Mouse (Mus musculus) bone marrow macrophage, adult 2 months (primary cell): ENCODE measurements around the gene Slc6a4. TPM values are rescaled to one million over a fixed set of nuclear protein-coding genes. Genes with fewer than 3 reads are reported as not detected.
"Not testable (repeated sequence)": the region's sequence is repeated elsewhere in the genome, so short reads cannot be mapped to it uniquely, and the experiment has no call there.

Source experiments
- H3K27ac ChIP-seq: 2 replicates; pipeline ENCODE4 v1.5.1; 2012; ENCODE audit warnings: low read depth, low read length; ENCODE audit not compliant: insufficient read depth
- H3K4me1 ChIP-seq: 2 replicates; pipeline ENCODE4 v1.6.1; 2012; ENCODE audit warnings: low read length; ENCODE audit not compliant: control insufficient read depth, insufficient read depth
- H3K4me3 ChIP-seq: 2 replicates; pipeline ENCODE4 v1.5.1; 2012; ENCODE audit warnings: mild to moderate bottlenecking, low read length, moderate library complexity; ENCODE audit not compliant: insufficient read depth
- CTCF ChIP-seq: IDR thresholded peaks from 2 replicates; pipeline ENCODE4 v1.5.1; 2012; ENCODE audit warnings: low read depth, mild to moderate bottlenecking, low read length, moderate library complexity
- POLR2A ChIP-seq: IDR thresholded peaks from 2 replicates; pipeline ENCODE4 v1.6.1; 2012; ENCODE audit warnings: mild to moderate bottlenecking, low read depth, low read length, borderline replicate concordance
- polyA plus RNA-seq: library from polyadenylated mRNA; stranded (reverse); fragments of >200 nt; gene quantifications from 2 replicates; pipeline ENCODE4 v1.2.4, GENCODE M21; 2012; ENCODE audit not compliant: missing spikeins, insufficient read depth, insufficient read length

The Slc6a4 gene
- polyA plus RNA-seq, 1 experiment = not detected

DNA sequence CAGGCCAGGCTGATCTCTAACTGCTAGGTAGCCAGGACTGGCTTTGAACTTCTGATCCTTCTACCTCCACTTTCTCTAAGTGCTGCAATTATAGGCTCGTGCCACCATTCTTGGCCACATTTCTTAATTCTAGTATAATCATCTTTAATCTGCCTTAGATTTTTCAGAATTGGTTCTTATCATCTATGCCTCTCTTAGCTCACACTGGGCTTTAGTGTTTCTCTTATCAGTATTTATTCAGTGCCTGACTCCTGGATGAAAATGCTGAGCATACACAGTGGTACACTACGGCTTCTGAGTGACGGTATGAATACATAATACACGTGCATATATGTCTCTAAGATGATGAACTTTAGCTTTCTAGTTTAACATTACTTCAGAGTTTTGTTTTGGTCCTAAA lies 70.4 kb downstream of the Slc6a4 start:
- no peak overlapping the region for H3K27ac ChIP-seq
- TF ChIP-seq POLR2A (no peak), CTCF (no peak)

DNA sequence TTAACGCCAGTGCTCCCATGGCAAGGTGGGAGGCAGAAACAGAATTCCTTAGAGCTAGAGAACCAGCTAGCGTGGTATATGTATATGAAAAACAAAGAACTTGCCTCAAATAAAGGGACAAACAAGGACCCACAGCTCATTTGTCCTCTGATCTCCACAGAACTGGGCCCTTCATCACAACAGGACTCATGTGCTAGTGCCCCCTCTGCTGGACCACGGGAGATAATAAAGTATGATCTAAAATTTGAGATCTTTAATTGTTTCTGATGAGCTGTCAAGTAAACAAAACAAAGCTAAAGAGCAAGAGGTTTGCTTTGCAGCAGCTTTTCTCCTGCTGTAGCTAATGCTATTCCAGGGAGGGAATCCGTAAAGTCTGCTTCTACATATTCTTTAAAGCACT lies 72.3 kb downstream of the Slc6a4 start:
- Histone ChIP-seq H3K27ac (no peak overlapping the region), H3K4me1 (no peaks in the 10 kb centered on the region), H3K4me3 (no peak overlapping the region)
- TF ChIP-seq CTCF (no peak; the same call in 1 of the 2 replicates), POLR2A (no peak)

More for the DNA sequence above, 70.4 kb downstream of the Slc6a4 start:
- Histone ChIP-seq H3K4me3 (no peak overlapping the region), H3K4me1 (no peaks in the 10 kb centered on the region)

DNA sequence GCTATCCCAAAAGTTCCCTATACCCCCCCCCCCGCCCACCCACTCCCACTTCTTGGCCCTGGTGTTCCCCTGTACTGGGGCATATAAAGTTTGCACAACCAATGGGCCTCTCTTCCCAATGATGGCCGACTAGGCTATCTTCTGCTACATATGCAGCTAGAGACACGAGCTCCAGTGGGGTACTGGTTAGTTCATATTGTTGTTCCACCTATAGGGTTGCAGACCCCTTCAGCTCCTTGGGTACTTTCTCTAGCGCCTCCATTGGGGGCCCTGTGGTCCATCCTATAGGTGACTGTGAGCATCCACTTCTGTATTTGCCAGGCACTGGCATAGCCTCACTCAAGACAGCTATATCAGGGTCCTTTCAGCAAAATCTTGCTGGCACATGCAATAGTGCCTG lies 78.9 kb downstream of the Slc6a4 start:
- H3K4me3 ChIP-seq = peak overlapping the region; percentile 69
- H3K27ac ChIP-seq, H3K4me1 ChIP-seq: not testable (repeated sequence)

DNA sequence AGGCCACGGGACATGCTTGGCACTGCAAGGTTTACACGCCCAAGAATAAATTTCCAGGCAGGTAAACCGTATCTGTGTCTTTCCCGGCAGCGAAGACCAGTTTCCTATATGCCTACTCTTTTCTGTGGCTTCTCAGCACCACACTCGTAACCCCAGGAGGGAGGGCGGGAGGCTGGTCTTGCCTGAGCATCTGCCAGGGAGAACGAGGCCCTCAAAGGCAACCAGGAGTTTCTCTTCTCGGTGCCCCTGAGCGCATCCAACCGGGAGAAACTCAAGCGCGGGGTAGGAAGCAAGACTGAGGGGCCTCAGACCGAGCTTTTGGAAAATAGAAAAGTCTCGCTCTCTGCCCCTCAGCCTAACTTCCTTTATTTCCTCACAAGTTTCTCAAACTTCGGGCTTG lies 79.4 kb downstream of the Slc6a4 start:
- Histone ChIP-seq H3K27ac (peak overlapping the region; percentile 63), H3K4me3 (peak overlapping the region; percentile 69), H3K4me1 (peaks cover 4% of the 10 kb centered on the region; the same call in 1 of the 2 replicates)
- TF ChIP-seq CTCF = no peak
- no peak for TF ChIP-seq POLR2A

DNA sequence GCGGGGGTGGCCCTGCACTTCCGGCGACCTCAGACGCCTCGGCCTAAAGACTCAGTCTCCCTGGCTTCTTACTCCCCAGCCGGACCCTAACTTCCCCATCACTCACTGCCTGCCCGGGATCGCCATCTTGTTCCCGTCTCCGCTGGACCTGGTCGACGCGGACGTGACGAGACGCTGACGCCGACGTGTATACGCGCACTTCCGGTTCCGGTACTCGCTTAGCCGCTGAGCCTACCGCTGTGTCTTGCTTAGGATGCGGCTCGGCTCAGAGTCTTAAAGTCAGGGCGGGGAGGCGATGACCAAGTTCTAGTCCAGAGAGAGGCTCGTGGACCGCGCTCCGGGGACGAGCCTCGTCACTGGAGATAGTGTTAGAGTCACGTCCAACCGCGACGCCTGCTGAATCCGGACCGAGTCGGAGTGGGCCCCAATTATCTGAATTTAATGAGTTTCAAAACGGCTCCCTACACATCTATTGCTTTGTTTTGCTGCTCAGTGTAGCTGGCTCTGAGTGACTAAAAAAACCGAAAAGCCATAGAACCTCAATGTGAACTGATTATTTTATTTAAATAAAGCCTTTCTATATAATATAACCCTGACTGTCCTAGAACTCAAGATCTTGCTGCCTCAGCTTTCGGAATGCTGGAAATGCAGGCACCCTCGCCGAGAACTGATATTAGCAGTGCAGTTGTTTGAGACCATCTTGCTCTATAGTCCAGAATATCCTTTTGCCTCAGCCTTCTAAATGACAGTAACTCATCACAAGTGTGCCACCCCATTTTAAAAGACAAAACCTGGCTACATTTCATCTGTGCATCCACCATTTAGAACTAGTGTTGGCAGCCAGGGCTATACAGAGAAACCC lies 80.1 kb downstream of the Slc6a4 start, which contains the start of gene Nsrp1:
Gene Nsrp1, minus strand, starts transcription at position 163 of the 862 bp plus-strand sequence.
- Histone ChIP-seq H3K27ac (peak within 1 kb of the TSS; percentile 71), H3K4me1 (peaks cover 4% of the 10 kb centered on the region; the same call in 1 of the 2 replicates), H3K4me3 (peak within 1 kb of the TSS; percentile 69)
- TF ChIP-seq CTCF (no peak), POLR2A (peak; percentile 75; the same call in 1 of the 2 replicates)

DNA sequence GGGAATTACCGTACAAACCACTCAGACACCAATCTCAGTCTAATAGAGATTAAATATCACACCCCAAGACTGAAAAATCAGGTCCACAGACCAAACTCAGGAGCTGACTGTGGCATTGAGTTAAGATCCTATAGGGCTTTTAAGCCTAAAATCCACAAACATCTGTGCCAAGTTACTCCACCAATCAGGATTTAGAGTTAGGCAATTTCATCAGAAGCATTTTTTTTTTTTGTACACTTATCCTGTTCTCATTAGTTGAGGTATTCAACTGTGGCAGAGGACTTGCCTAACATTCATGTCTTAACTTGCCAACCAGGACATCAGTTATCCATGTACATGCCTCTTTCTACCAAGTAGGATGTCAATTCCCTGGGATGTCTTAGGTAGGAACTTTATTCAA lies 81.0 kb downstream of the Slc6a4 start:
- TF ChIP-seq CTCF = no peak
- TF ChIP-seq POLR2A = no peak

More for the DNA sequence above, 81.0 kb downstream of the Slc6a4 start:
- Histone ChIP-seq H3K4me3 (no peak overlapping the region), H3K27ac (no peak overlapping the region), H3K4me1 (peaks cover 4% of the 10 kb centered on the region; the same call in 1 of the 2 replicates)

Other genes with a start within 250 kb of the Slc6a4 start
- gene Gosr1, start 235.0 kb upstream of the Slc6a4 start, polyA plus RNA-seq = 34.7 and 48.6 TPM in 2 replicates
- gene Cpd, start 151.6 kb upstream of the Slc6a4 start, polyA plus RNA-seq = 48.0 and 51.9 TPM in 2 replicates
- gene Tmigd1, start 96.4 kb upstream of the Slc6a4 start, polyA plus RNA-seq = not detected in 2 replicates
- 44.1 and 52.0 TPM in 2 replicates for gene Blmh, start 73.8 kb upstream of the Slc6a4 start, polyA plus RNA-seq
- gene Nsrp1, start 79.8 kb downstream of the Slc6a4 start, polyA plus RNA-seq = 39.7 and 40.5 TPM in 2 replicates
- 0.23 TPM in 1 of 2 replicates, not detected in the other for gene Efcab5, start 190.4 kb downstream of the Slc6a4 start, polyA plus RNA-seq
- 24.6 and 26.8 TPM in 2 replicates for gene Ssh2, start 217.7 kb downstream of the Slc6a4 start, polyA plus RNA-seq